ENCODE assay signal across 8 mouse cellular contexts in the genomic region with DNA sequence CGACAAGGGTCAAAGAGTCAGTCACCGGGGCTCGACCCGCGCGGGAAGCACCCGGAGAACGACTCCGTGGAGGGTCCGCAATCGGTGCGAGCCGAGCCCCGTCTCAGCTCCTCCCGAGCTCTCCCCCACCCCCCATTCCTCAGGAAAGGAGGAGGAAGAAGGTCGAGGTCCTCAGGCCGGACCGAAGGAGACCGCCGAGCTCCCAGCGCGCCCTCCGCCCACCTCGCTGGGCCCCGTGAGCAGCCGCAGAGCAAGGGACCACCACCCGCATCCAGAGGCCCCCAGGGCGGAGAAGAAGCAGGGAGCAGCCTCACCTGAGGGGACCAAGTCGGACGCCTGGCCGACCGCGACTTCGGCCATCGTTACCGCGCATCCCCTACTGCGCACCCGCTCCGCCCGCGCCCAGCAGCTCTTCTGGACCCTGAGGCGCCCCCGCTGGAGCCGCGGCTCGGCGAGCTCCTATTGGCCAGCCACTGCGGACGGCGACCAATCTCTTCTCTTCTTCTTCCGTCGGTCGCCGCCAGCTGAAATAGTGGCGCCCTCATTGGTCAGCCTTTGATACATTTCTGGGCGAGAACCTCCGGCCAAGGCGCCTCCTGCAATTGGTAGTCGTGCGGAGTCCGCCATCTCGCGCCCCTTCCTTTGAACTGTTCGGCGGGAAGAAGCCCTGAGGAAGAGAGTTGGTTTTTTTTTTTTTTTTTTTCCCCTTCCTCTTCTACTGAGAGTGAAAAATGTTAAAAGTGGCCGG. TPM values are rescaled to one million over a fixed set of nuclear protein-coding genes. Genes with fewer than 3 reads are reported as not detected.
DNase-seq lines count a peak whose midpoint lies in the region; ATAC-seq lines count a peak whose summit lies in the region.

Gene Rfwd3 (minus strand): TSS at position 402 of the 748 bp plus-strand sequence.

- H3K4me1 ChIP-seq in forebrain, embryonic 14.5 days (ENCODE audit: control insufficient read depth, insufficient read depth, low read length): peaks cover 9% of the 10 kb centered on the region
- H3K4me1 ChIP-seq in neural tube, embryonic 15.5 days: peaks cover 20% of the 10 kb centered on the region

- peak; percentile 99 for ATAC-seq in forebrain, embryonic 14.5 days
- peak; percentile 100 for ATAC-seq in neural tube, embryonic 15.5 days (ENCODE audit: low FRiP score)

- peak within 1 kb of the TSS; percentile 61 for H3K27ac ChIP-seq in forebrain, embryonic 14.5 days (ENCODE audit: low read depth, low read length)
- peak within 1 kb of the TSS; percentile 81 for H3K27ac ChIP-seq in neural tube, embryonic 15.5 days (replicated peaks)

- no peaks in the 10 kb centered on the region for H3K27me3 ChIP-seq in forebrain, embryonic 14.5 days (replicated peaks; ENCODE audit: control insufficient read depth, insufficient read depth, low read length)
- H3K27me3 ChIP-seq in neural tube, embryonic 15.5 days (replicated peaks): no peaks in the 10 kb centered on the region

- H3K4me2 ChIP-seq in forebrain, embryonic 14.5 days (ENCODE audit: low read length): peak within 1 kb of the TSS; percentile 65
- H3K4me2 ChIP-seq in neural tube, embryonic 15.5 days: peak within 1 kb of the TSS; percentile 77

- H3K9ac ChIP-seq in forebrain, embryonic 14.5 days (ENCODE audit: low read length): peak within 1 kb of the TSS; percentile 92
- peak within 1 kb of the TSS; percentile 84 for H3K9ac ChIP-seq in neural tube, embryonic 15.5 days (replicated peaks)

- H3K4me3 ChIP-seq in forebrain, embryonic 14.5 days (ENCODE audit: low read depth, low read length): peak within 1 kb of the TSS; percentile 94
- H3K4me3 ChIP-seq in neural tube, embryonic 15.5 days (replicated peaks): peak within 1 kb of the TSS; percentile 96

- peak; percentile 100 for DNase-seq in ES-CJ7 (ENCODE audit: low read depth, low spot score)
- DNase-seq in cerebellum, adult 11 months: peak; percentile 94
- peak; percentile 98 for DNase-seq in forebrain, embryonic 14.5 days (ENCODE audit: low spot score)
- DNase-seq in heart, postnatal 14 days: peak; percentile 95 to 96
- DNase-seq in layer of hippocampus, adult 11-12 months (ENCODE audit: low spot score): peak; percentile 98
- peak; percentile 98 for DNase-seq in lung, adult 18-20 months
- DNase-seq in testis, postnatal 14 days (ENCODE audit: low spot score): peak; percentile 99

- H3K9me3 ChIP-seq in forebrain, embryonic 14.5 days (replicated peaks; ENCODE audit: control insufficient read depth, low read length): no peaks in the 10 kb centered on the region
- H3K9me3 ChIP-seq in neural tube, embryonic 15.5 days (replicated peaks): no peaks in the 10 kb centered on the region

- H3K36me3 ChIP-seq in forebrain, embryonic 14.5 days (ENCODE audit: control insufficient read depth, insufficient read depth, low read length): peaks cover 17% of the 10 kb centered on the region
- peaks cover 8% of the 10 kb centered on the region for H3K36me3 ChIP-seq in neural tube, embryonic 15.5 days

- under 1% methylated on average over 62 of the region's 67 CpGs for WGBS in forebrain, embryonic 14.5 days
- WGBS in neural tube, embryonic 15.5 days: under 1% methylated on average over 66 of the region's 67 CpGs

- intact Hi-C loops in heart, postnatal 14 days (cut with DNase I): loop anchor here (5.0 kb wide), 2 partner anchors 37 to 38 kb away; partner anchors contain the start of gene Mlkl

RNA-seq across cellular contexts. Expression of gene Rfwd3, which starts in this region (rescaled TPM):
- polyA plus RNA-seq in forebrain, embryonic 14.5 days (2014; fragmentation: Nextera tagmentation; extraction: Ambion mirVana): 34.4 and 35.3 TPM in 2 replicates
- total RNA-seq in heart, postnatal 14 days (2021): 10 to 100 TPM; 17.9 to 19.8 TPM
- 18.9 and 28.6 TPM in 2 replicates for polyA plus RNA-seq in neural tube, embryonic 15.5 days (2015; fragmentation: Nextera tagmentation; extraction: Ambion mirVana)

Comparison
In these comparisons a context has a peak if more than half of its experiments do, and no peak if none do; other contexts are left out.
1. Peak in every context shown above with its lines: DNase-seq, ATAC-seq, H3K4me3 ChIP-seq and H3K27ac ChIP-seq.